Mouse (Mus musculus) lung, postnatal 36 days (tissue): ENCODE data around the gene Tymp.

Experiments used
- DNase-seq: peaks from one replicate; pipeline ENCODE4 v3.0.0; 2022; ENCODE audit warnings: mixed read lengths

The Tymp gene

GRCm38 (mm10) chr15:89323656-89324055 lies 53.2 kb downstream of the Tymp start:
- no peak for DNase-seq

- DNase-seq = no peak
Observed at GRCm38 (mm10) chr15:89322670-89323522, 53.9 kb downstream of the Tymp start, which contains the start of gene Adm2. TSS of gene Adm2 (plus strand) at chr15:89322720.
